In the genomic region with DNA sequence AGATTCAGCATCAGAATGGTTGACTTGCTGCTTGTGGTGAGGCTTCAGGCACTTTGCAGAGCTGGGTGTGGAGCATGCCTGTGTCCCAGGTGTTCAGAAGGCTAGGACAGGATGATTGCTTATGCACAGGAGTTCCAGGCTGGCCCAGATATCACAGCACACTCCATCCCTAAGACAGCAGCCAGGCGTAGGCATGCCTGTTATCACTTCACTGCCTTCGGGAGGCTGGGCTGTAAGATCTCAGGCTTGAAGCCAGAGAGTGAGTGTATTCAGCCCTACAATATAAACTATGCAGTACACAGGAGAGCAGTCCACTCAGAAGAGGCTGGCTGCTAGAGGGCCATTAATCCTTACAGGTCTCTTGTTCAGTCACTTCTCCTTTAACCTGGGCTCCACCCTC, we compare ENCODE assay signal across 23 mouse cellular contexts. TPM values are rescaled to one million over a fixed set of nuclear protein-coding genes. Genes with fewer than 3 reads are reported as not detected.
DNase-seq lines count a peak whose midpoint lies in the region; ATAC-seq and TF ChIP-seq lines count a peak whose summit lies in the region.
"Had no signal": no experiment of that assay in that cellular context is flagged by ENCODE, and none has a peak within 500 bp of the region (broad histone marks: within the 10 kb centered on the region; RNA-seq: fewer than 3 reads in every experiment).

No protein-coding gene starts in this region.

- ATAC-seq in frontal cortex, adult (ENCODE audit: low TSS enrichment) = peak; percentile 78
- ATAC-seq in lung, embryonic 14.5 days (ENCODE audit: insufficient read depth) = peak; percentile 48
- ATAC-seq in erythroblast, adult 5-6 weeks (replicated peaks; ENCODE audit: low FRiP score, poor library complexity, severe bottlenecking) = peak; percentile 77
- peak; percentile 84 for ATAC-seq in liver, postnatal 0 days
- ATAC-seq in intestine, embryonic 16.5 days = no peak; the same call in 1 of the 2 replicates
- ATAC-seq: forebrain, postnatal 0 days; midbrain, embryonic 16.5 days; Patski had no signal

- WGBS in lung, embryonic 14.5 days = 79% methylated on average over 2 of the region's 2 CpGs
- WGBS in lung, adult 2 months = 46% methylated on average over 2 of the region's 2 CpGs
- 65% methylated on average over 2 of the region's 2 CpGs for WGBS in liver, postnatal 0 days (ENCODE audit: insufficient replicate concordance)
- 84% methylated on average over 2 of the region's 2 CpGs for WGBS in intestine, embryonic 16.5 days

- no peaks in the 10 kb centered on the region for H3K27me3 ChIP-seq in lung, embryonic 14.5 days (ENCODE audit: insufficient read depth, low read length)
- no peaks in the 10 kb centered on the region for H3K27me3 ChIP-seq in liver, postnatal 0 days (ENCODE audit: insufficient read depth, low read length)
- H3K27me3 ChIP-seq in intestine, embryonic 16.5 days (replicated peaks; ENCODE audit: control insufficient read depth, insufficient read depth, low read length) = no peaks in the 10 kb centered on the region
- H3K27me3 ChIP-seq: neural tube, embryonic 15.5 days; Patski had no signal

- TF ChIP-seq POLR2A in lung, adult 2 months (IDR thresholded peaks at IDR 0.05; ENCODE audit: borderline replicate concordance, extremely low read depth, low read depth, low read length) = no peak

- H3K27ac ChIP-seq in lung, embryonic 14.5 days (ENCODE audit: low read depth) = no peak overlapping the region
- H3K27ac ChIP-seq in liver, postnatal 0 days (ENCODE audit: low read depth) = peak overlapping the region; percentile 62; the same call in 1 of the 2 replicates
- H3K27ac ChIP-seq in intestine, embryonic 16.5 days (ENCODE audit: low read length) = no peak overlapping the region
- H3K27ac ChIP-seq: forebrain, embryonic 10.5 days; gastrocnemius, adult 2 months; hindbrain, embryonic 14.5 days; limb, embryonic 10.5 days; neural tube, embryonic 15.5 days had no signal

- H3K36me3 ChIP-seq in lung, embryonic 14.5 days (ENCODE audit: insufficient read depth) = peaks cover 98% of the 10 kb centered on the region
- peaks cover 80% of the 10 kb centered on the region for H3K36me3 ChIP-seq in liver, postnatal 0 days (replicated peaks; ENCODE audit: insufficient read depth, low read length)
- peaks cover 30% of the 10 kb centered on the region for H3K36me3 ChIP-seq in intestine, embryonic 16.5 days (ENCODE audit: control insufficient read depth, insufficient read depth, low read length)

- no peak for DNase-seq in frontal cortex, postnatal 14 days (ENCODE audit: low spot score in 2 of 2)
- peak; percentile 19 for DNase-seq in lung, embryonic 14.5 days
- no peak for DNase-seq in lung, adult 2 months
- DNase-seq in liver, postnatal 0 days = no peak
- no peak for DNase-seq in urinary bladder, adult 2 months (ENCODE audit: low spot score)
- DNase-seq: adrenal gland, postnatal 10 days; cerebellum, adult 11 months; cerebellum, postnatal 10 days; embryo, embryonic 11 days; forebrain, postnatal 0 days; gastrocnemius, adult 2 months; heart, postnatal 36 days; kidney, postnatal 4 days; spleen, adult 18-20 months had no signal

- H3K4me3 ChIP-seq in lung, embryonic 14.5 days (ENCODE audit: low read depth, low read length) = no peak overlapping the region
- H3K4me3 ChIP-seq in lung, adult 2 months (replicated peaks; ENCODE audit: extremely low read depth, low read depth, low read length) = no peak overlapping the region
- H3K4me3 ChIP-seq in liver, postnatal 0 days (ENCODE audit: low read depth, low read length) = no peak overlapping the region
- H3K4me3 ChIP-seq in intestine, embryonic 16.5 days (ENCODE audit: low read length) = no peak overlapping the region
- H3K4me3 ChIP-seq: forebrain, embryonic 10.5 days; gastrocnemius, adult 2 months; limb, embryonic 10.5 days; neural tube, embryonic 15.5 days had no signal

- H3K4me2 ChIP-seq in lung, embryonic 14.5 days = no peak overlapping the region
- H3K4me2 ChIP-seq in liver, postnatal 0 days (ENCODE audit: low read depth, low read length) = no peak overlapping the region
- no peak overlapping the region for H3K4me2 ChIP-seq in intestine, embryonic 16.5 days (ENCODE audit: low read depth, low read length)
- H3K4me2 ChIP-seq: hindbrain, embryonic 14.5 days; neural tube, embryonic 15.5 days had no signal

- no peaks in the 10 kb centered on the region for H3K9me3 ChIP-seq in lung, embryonic 14.5 days (ENCODE audit: low read depth, low read length)
- no peaks in the 10 kb centered on the region for H3K9me3 ChIP-seq in liver, postnatal 0 days (ENCODE audit: low read length)
- no peaks in the 10 kb centered on the region for H3K9me3 ChIP-seq in intestine, embryonic 16.5 days (ENCODE audit: control insufficient read depth, low read length)
- H3K9me3 ChIP-seq: forebrain, embryonic 10.5 days; limb, embryonic 10.5 days; neural tube, embryonic 15.5 days had no signal

- H3K4me1 ChIP-seq in lung, embryonic 14.5 days (ENCODE audit: insufficient read depth) = no peaks in the 10 kb centered on the region
- H3K4me1 ChIP-seq in lung, adult 2 months (ENCODE audit: control insufficient read depth, insufficient read depth, low read length) = peaks cover 9% of the 10 kb centered on the region
- H3K4me1 ChIP-seq in liver, postnatal 0 days (ENCODE audit: insufficient read depth) = peaks cover 7% of the 10 kb centered on the region; the same call in 1 of the 2 replicates
- no peaks in the 10 kb centered on the region for H3K4me1 ChIP-seq in intestine, embryonic 16.5 days (ENCODE audit: control insufficient read depth, insufficient read depth, low read length)
- H3K4me1 ChIP-seq: forebrain, embryonic 10.5 days; limb, embryonic 10.5 days; neural tube, embryonic 15.5 days had no signal

- TF ChIP-seq EP300 in liver, postnatal 0 days (IDR thresholded peaks at IDR 0.05; ENCODE audit: low read depth) = no peak

- no peak for TF ChIP-seq CTCF in lung, embryonic 14.5 days (IDR thresholded peaks at IDR 0.05; ENCODE audit: low read depth)
- no peak for TF ChIP-seq CTCF in lung, adult 2 months (IDR thresholded peaks at IDR 0.05; ENCODE audit: insufficient read depth, low read length)
- no peak for TF ChIP-seq CTCF in liver, postnatal 0 days (IDR thresholded peaks at IDR 0.05; ENCODE audit: low read depth)

- H3K9ac ChIP-seq in lung, embryonic 14.5 days = no peak overlapping the region
- no peak overlapping the region for H3K9ac ChIP-seq in liver, postnatal 0 days (replicated peaks)
- H3K9ac ChIP-seq in intestine, embryonic 16.5 days (ENCODE audit: low read depth, low read length) = no peak overlapping the region
- H3K9ac ChIP-seq: forebrain, postnatal 0 days; hindbrain, embryonic 14.5 days; neural tube, embryonic 15.5 days had no signal

RNA-seq across cellular contexts. Expression of a gene that starts 23.6 kb away (rescaled TPM):
- polyA plus RNA-seq in lung, embryonic 14.5 days (2014; fragmentation: Nextera tagmentation; extraction: Ambion mirVana) = 66.4 and 77.9 TPM in 2 replicates
- polyA plus RNA-seq in lung, adult 2 months (2012; rRNA removed) = 75.0 and 111 TPM in 2 replicates
- 0.63 and 1.3 TPM in 2 replicates for total RNA-seq in erythroblast, adult 5-6 weeks (2015; ENCODE audit: low replicate concordance)
- total RNA-seq in erythroblast, adult 5-6 weeks (2017; ENCODE audit: low replicate concordance) = 0.68 and 2.5 TPM in 2 replicates
- polyA plus RNA-seq in liver, postnatal 0 days (2015; fragmentation: Nextera tagmentation; extraction: Ambion mirVana) = 4.3 and 5.6 TPM in 2 replicates
- polyA plus RNA-seq in urinary bladder, adult 2 months (2012; rRNA removed) = 34.4 and 37.9 TPM in 2 replicates
- 25.5 and 26.0 TPM in 2 replicates for polyA plus RNA-seq in intestine, embryonic 16.5 days (2015; fragmentation: Nextera tagmentation; extraction: Ambion mirVana)

RNA-seq across cellular contexts. Expression of a gene that starts 24.8 kb away (rescaled TPM):
- 27.8 and 28.6 TPM in 2 replicates for polyA plus RNA-seq in lung, embryonic 14.5 days (2014; fragmentation: Nextera tagmentation; extraction: Ambion mirVana)
- 14.5 and 15.1 TPM in 2 replicates for polyA plus RNA-seq in lung, adult 2 months (2012; rRNA removed)
- total RNA-seq in erythroblast, adult 5-6 weeks (2015; ENCODE audit: low replicate concordance) = 4.6 TPM in 1 of 2 replicates, not detected in the other
- 4.0 and 6.1 TPM in 2 replicates for total RNA-seq in erythroblast, adult 5-6 weeks (2017; ENCODE audit: low replicate concordance)
- 5.3 and 6.3 TPM in 2 replicates for polyA plus RNA-seq in liver, postnatal 0 days (2015; fragmentation: Nextera tagmentation; extraction: Ambion mirVana)
- polyA plus RNA-seq in urinary bladder, adult 2 months (2012; rRNA removed) = 13.9 and 17.4 TPM in 2 replicates
- polyA plus RNA-seq in intestine, embryonic 16.5 days (2015; fragmentation: Nextera tagmentation; extraction: Ambion mirVana) = 25.1 and 29.0 TPM in 2 replicates

RNA-seq across cellular contexts. Expression of a gene that starts 25.0 kb away (rescaled TPM):
- 33.4 and 33.5 TPM in 2 replicates for polyA plus RNA-seq in lung, embryonic 14.5 days (2014; fragmentation: Nextera tagmentation; extraction: Ambion mirVana)
- polyA plus RNA-seq in lung, adult 2 months (2012; rRNA removed) = 26.6 and 31.0 TPM in 2 replicates
- total RNA-seq in erythroblast, adult 5-6 weeks (2015; ENCODE audit: low replicate concordance) = 24.4 and 33.9 TPM in 2 replicates
- 22.7 and 28.9 TPM in 2 replicates for total RNA-seq in erythroblast, adult 5-6 weeks (2017; ENCODE audit: low replicate concordance)
- polyA plus RNA-seq in liver, postnatal 0 days (2015; fragmentation: Nextera tagmentation; extraction: Ambion mirVana) = 7.3 and 8.3 TPM in 2 replicates
- polyA plus RNA-seq in urinary bladder, adult 2 months (2012; rRNA removed) = 45.4 and 56.1 TPM in 2 replicates
- 17.3 and 18.1 TPM in 2 replicates for polyA plus RNA-seq in intestine, embryonic 16.5 days (2015; fragmentation: Nextera tagmentation; extraction: Ambion mirVana)

RNA-seq across cellular contexts. Expression of a gene that starts 43.2 kb away (rescaled TPM):
- polyA plus RNA-seq in lung, embryonic 14.5 days (2014; fragmentation: Nextera tagmentation; extraction: Ambion mirVana) = 46.1 and 47.9 TPM in 2 replicates
- 37.2 and 43.0 TPM in 2 replicates for polyA plus RNA-seq in lung, adult 2 months (2012; rRNA removed)
- total RNA-seq in erythroblast, adult 5-6 weeks (2015; ENCODE audit: low replicate concordance) = 15.0 TPM in 2 replicates
- 23.3 and 40.0 TPM in 2 replicates for total RNA-seq in erythroblast, adult 5-6 weeks (2017; ENCODE audit: low replicate concordance)
- polyA plus RNA-seq in liver, postnatal 0 days (2015; fragmentation: Nextera tagmentation; extraction: Ambion mirVana) = 15.2 and 16.3 TPM in 2 replicates
- polyA plus RNA-seq in urinary bladder, adult 2 months (2012; rRNA removed) = 35.1 and 35.2 TPM in 2 replicates
- polyA plus RNA-seq in intestine, embryonic 16.5 days (2015; fragmentation: Nextera tagmentation; extraction: Ambion mirVana) = 44.2 and 48.4 TPM in 2 replicates

RNA-seq across cellular contexts. Expression of a gene that starts 43.3 kb away (rescaled TPM):
- polyA plus RNA-seq in lung, embryonic 14.5 days (2014; fragmentation: Nextera tagmentation; extraction: Ambion mirVana) = 286 and 303 TPM in 2 replicates
- polyA plus RNA-seq in lung, adult 2 months (2012; rRNA removed) = 308 and 342 TPM in 2 replicates
- total RNA-seq in erythroblast, adult 5-6 weeks (2015; ENCODE audit: low replicate concordance) = 52.7 and 89.2 TPM in 2 replicates
- total RNA-seq in erythroblast, adult 5-6 weeks (2017; ENCODE audit: low replicate concordance) = 36.9 and 53.7 TPM in 2 replicates
- 162 and 171 TPM in 2 replicates for polyA plus RNA-seq in liver, postnatal 0 days (2015; fragmentation: Nextera tagmentation; extraction: Ambion mirVana)
- polyA plus RNA-seq in urinary bladder, adult 2 months (2012; rRNA removed) = 211 and 264 TPM in 2 replicates
- polyA plus RNA-seq in intestine, embryonic 16.5 days (2015; fragmentation: Nextera tagmentation; extraction: Ambion mirVana) = 432 and 443 TPM in 2 replicates
